Mouse (Mus musculus): ENCODE results near the gene Dag1. TPM values are rescaled to one million over a fixed set of nuclear protein-coding genes. Genes with fewer than 3 reads are reported as not detected.
A peak's percentile ranks its signal among the peaks of the same experiment; 100 is the strongest.

The Dag1 gene
- polyA plus RNA-seq, 1 experiment from 2014 or later, result 58.6 TPM

DNA sequence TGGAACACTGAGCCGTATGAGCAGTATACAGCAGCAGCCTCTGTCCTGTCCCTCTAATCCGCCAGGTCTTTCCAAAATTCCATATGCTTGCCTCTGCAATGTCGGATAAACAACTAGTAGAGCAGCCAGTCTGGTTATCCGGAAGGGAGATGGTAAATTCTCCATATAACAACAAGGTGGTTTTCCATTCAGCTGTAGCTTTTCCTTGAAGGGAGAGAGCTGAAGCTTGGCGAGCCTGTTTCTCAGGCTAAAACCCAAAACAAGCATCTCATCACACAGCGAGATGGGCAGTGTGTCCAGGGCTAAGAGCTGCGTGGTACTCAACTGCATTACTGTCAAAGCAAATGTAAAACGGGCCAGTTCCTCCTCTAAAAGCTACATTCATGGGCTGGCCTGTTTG is 75.2 kb downstream of the Dag1 start:
- peaks cover 19% of the 10 kb centered on the region for H3K4me1 ChIP-seq (ENCODE audit: control insufficient read depth, insufficient read depth, low read length)
- no peak overlapping the region; the same call in 1 of the 2 replicates for H3K9ac ChIP-seq (replicated peaks; ENCODE audit: low read depth, low read length)
- peak overlapping the region; percentile 85 for H3K4me3 ChIP-seq (ENCODE audit: low read depth, low read length)
- no peaks in the 10 kb centered on the region for H3K9me3 ChIP-seq (ENCODE audit: control insufficient read depth, low read length)
- no peak overlapping the region for H3K27ac ChIP-seq (ENCODE audit: low read depth, low read length)
- WGBS, result 83% methylated on average over 8 of the region's 8 CpGs
- H3K36me3 ChIP-seq (ENCODE audit: control insufficient read depth, insufficient read depth, low read length), result 0 out of 2 replicates have a peak, but pooled peaks cover 5% of the 10 kb centered on the region
- H3K27me3 ChIP-seq (ENCODE audit: control insufficient read depth, insufficient read depth, low read length), result no peaks in the 10 kb centered on the region
- no peak for ATAC-seq (ENCODE audit: low read depth)
- peak overlapping the region; percentile 77 for H3K4me2 ChIP-seq (ENCODE audit: low read depth, low read length)

GRCm38 (mm10) chr9:108187616-108188015 is 76.1 kb downstream of the Dag1 start:
- Histone ChIP-seq H3K4me2 (ENCODE audit: low read depth, low read length) (peak overlapping the region; percentile 11; the same call in 1 of the 2 replicates), H3K4me1 (ENCODE audit: control insufficient read depth, insufficient read depth, low read length) (peaks cover 19% of the 10 kb centered on the region), H3K9me3 (ENCODE audit: control insufficient read depth, low read length) (no peaks in the 10 kb centered on the region), H3K36me3 (ENCODE audit: control insufficient read depth, insufficient read depth, low read length) (0 out of 2 replicates have a peak, but pooled peaks cover 5% of the 10 kb centered on the region), H3K27ac (ENCODE audit: low read depth, low read length) (no peak overlapping the region), H3K4me3 (ENCODE audit: low read depth, low read length) (no peak overlapping the region), H3K9ac (replicated peaks; ENCODE audit: low read depth, low read length) (no peak overlapping the region), H3K27me3 (ENCODE audit: control insufficient read depth, insufficient read depth, low read length) (no peaks in the 10 kb centered on the region)
- WGBS, result 44% methylated on average over 6 of the region's 6 CpGs
- no peak for ATAC-seq (ENCODE audit: low read depth)

DNA sequence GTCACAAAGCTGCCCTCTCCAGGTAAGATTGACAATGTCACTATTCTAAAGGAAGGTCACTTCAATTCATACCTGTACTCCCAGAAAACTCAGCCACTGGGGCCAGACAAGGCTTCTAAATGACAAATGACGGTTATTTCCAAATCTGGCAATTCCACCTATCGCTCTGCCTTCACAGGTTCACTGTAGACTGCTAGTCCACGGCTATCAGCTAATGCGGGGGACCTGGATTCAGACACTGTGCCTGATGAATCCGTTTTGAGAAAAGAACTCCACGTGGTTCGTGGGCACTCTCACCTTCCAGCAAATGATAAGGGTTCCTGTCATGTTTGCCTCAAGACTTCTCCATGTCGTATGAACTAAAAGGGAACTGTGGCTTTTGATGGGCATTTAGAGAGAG is 78.0 kb downstream of the Dag1 start:
- no peak overlapping the region for H3K9ac ChIP-seq (replicated peaks; ENCODE audit: low read depth, low read length)
- 0 out of 2 replicates have a peak, but pooled peaks cover 5% of the 10 kb centered on the region for H3K36me3 ChIP-seq (ENCODE audit: control insufficient read depth, insufficient read depth, low read length)
- no peak overlapping the region for H3K4me3 ChIP-seq (ENCODE audit: low read depth, low read length)
- H3K4me2 ChIP-seq (ENCODE audit: low read depth, low read length), result no peak overlapping the region
- peaks cover 19% of the 10 kb centered on the region for H3K4me1 ChIP-seq (ENCODE audit: control insufficient read depth, insufficient read depth, low read length)
- H3K9me3 ChIP-seq (ENCODE audit: control insufficient read depth, low read length), result no peaks in the 10 kb centered on the region
- 88% methylated on average over 8 of the region's 8 CpGs for WGBS
- H3K27ac ChIP-seq (ENCODE audit: low read depth, low read length), result no peak overlapping the region
- no peaks in the 10 kb centered on the region for H3K27me3 ChIP-seq (ENCODE audit: control insufficient read depth, insufficient read depth, low read length)
- no peak for ATAC-seq (ENCODE audit: low read depth)

GRCm38 (mm10) chr9:108183531-108183994 is 80.2 kb downstream of the Dag1 start:
- Histone ChIP-seq H3K4me2 (ENCODE audit: low read depth, low read length) (no peak overlapping the region), H3K36me3 (ENCODE audit: control insufficient read depth, insufficient read depth, low read length) (0 out of 2 replicates have a peak, but pooled peaks cover 5% of the 10 kb centered on the region), H3K9ac (replicated peaks; ENCODE audit: low read depth, low read length) (no peak overlapping the region), H3K9me3 (ENCODE audit: control insufficient read depth, low read length) (no peaks in the 10 kb centered on the region), H3K4me3 (ENCODE audit: low read depth, low read length) (no peak overlapping the region), H3K27me3 (ENCODE audit: control insufficient read depth, insufficient read depth, low read length) (no peaks in the 10 kb centered on the region), H3K4me1 (ENCODE audit: control insufficient read depth, insufficient read depth, low read length) (peaks cover 13% of the 10 kb centered on the region), H3K27ac (ENCODE audit: low read depth, low read length) (no peak overlapping the region)
- no peak for ATAC-seq (ENCODE audit: low read depth)
- 92% methylated on average over 19 of the region's 19 CpGs for WGBS

- H3K27ac ChIP-seq (ENCODE audit: low read depth, low read length), result no peak overlapping the region
Observed at GRCm38 (mm10) chr9:108182806-108183506, 80.8 kb downstream of the Dag1 start.

DNA sequence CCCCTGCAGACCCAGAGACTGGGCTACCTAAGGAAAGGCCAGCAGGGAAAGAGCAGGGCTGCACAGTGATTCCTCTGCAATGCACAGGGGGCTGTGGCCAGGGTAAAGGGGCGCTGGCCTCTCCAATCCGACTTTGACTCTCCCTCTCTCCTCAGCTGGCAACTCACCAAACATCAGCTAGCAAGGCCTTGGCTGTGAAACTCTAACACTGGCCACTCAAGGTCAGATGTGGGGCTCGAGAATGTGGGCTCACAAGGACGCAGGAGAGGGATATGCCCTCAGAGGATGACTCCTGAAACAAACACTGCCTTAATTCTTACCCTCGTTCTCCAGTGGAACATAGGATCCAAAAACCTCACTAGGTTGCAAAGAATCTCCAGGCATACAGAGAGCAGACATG is 85.4 kb downstream of the Dag1 start:
- no peaks in the 10 kb centered on the region for H3K27me3 ChIP-seq (ENCODE audit: control insufficient read depth, insufficient read depth, low read length)
- ATAC-seq (ENCODE audit: low read depth), result no peak
- H3K27ac ChIP-seq (ENCODE audit: low read depth, low read length), result no peak overlapping the region
- no peak overlapping the region for H3K4me2 ChIP-seq (ENCODE audit: low read depth, low read length)
- H3K9me3 ChIP-seq (ENCODE audit: control insufficient read depth, low read length), result no peaks in the 10 kb centered on the region
- H3K36me3 ChIP-seq (ENCODE audit: control insufficient read depth, insufficient read depth, low read length), result no peaks in the 10 kb centered on the region
- no peak overlapping the region for H3K4me3 ChIP-seq (ENCODE audit: low read depth, low read length)
- no peak overlapping the region for H3K9ac ChIP-seq (replicated peaks; ENCODE audit: low read depth, low read length)
- H3K4me1 ChIP-seq (ENCODE audit: control insufficient read depth, insufficient read depth, low read length), result no peaks in the 10 kb centered on the region
- 80% methylated on average over 5 of the region's 5 CpGs for WGBS

More at GRCm38 (mm10) chr9:108182806-108183506, 80.8 kb downstream of the Dag1 start:
- H3K27me3 ChIP-seq (ENCODE audit: control insufficient read depth, insufficient read depth, low read length), result no peaks in the 10 kb centered on the region
- H3K9ac ChIP-seq (replicated peaks; ENCODE audit: low read depth, low read length), result no peak overlapping the region
- no peak overlapping the region for H3K4me2 ChIP-seq (ENCODE audit: low read depth, low read length)
- no peak for ATAC-seq (ENCODE audit: low read depth)
- no peak overlapping the region for H3K4me3 ChIP-seq (ENCODE audit: low read depth, low read length)
- no peaks in the 10 kb centered on the region for H3K9me3 ChIP-seq (ENCODE audit: control insufficient read depth, low read length)
- 67% methylated on average over 11 of the region's 11 CpGs for WGBS
- peaks cover 7% of the 10 kb centered on the region for H3K4me1 ChIP-seq (ENCODE audit: control insufficient read depth, insufficient read depth, low read length)
- H3K36me3 ChIP-seq (ENCODE audit: control insufficient read depth, insufficient read depth, low read length), result 0 out of 2 replicates have a peak, but pooled peaks cover 4% of the 10 kb centered on the region

- no peak overlapping the region for H3K9ac ChIP-seq (replicated peaks; ENCODE audit: low read depth, low read length)
- H3K4me2 ChIP-seq (ENCODE audit: low read depth, low read length), result no peak overlapping the region
- no peak for ATAC-seq (ENCODE audit: low read depth)
- no peaks in the 10 kb centered on the region for H3K4me1 ChIP-seq (ENCODE audit: control insufficient read depth, insufficient read depth, low read length)
- no peaks in the 10 kb centered on the region for H3K9me3 ChIP-seq (ENCODE audit: control insufficient read depth, low read length)
- H3K36me3 ChIP-seq (ENCODE audit: control insufficient read depth, insufficient read depth, low read length), result no peaks in the 10 kb centered on the region
- no peak overlapping the region for H3K4me3 ChIP-seq (ENCODE audit: low read depth, low read length)
- H3K27me3 ChIP-seq (ENCODE audit: control insufficient read depth, insufficient read depth, low read length), result no peaks in the 10 kb centered on the region
- H3K27ac ChIP-seq (ENCODE audit: low read depth, low read length), result no peak overlapping the region
- 74% methylated on average over 19 of the region's 19 CpGs for WGBS
Observed at GRCm38 (mm10) chr9:108175116-108175838, 88.5 kb downstream of the Dag1 start.

GRCm38 (mm10) chr9:108172777-108173350 is 90.9 kb downstream of the Dag1 start:
- Histone ChIP-seq H3K27ac (ENCODE audit: low read depth, low read length) (no peak overlapping the region), H3K4me1 (ENCODE audit: control insufficient read depth, insufficient read depth, low read length) (no peaks in the 10 kb centered on the region), H3K4me2 (ENCODE audit: low read depth, low read length) (no peak overlapping the region), H3K4me3 (ENCODE audit: low read depth, low read length) (no peak overlapping the region), H3K27me3 (ENCODE audit: control insufficient read depth, insufficient read depth, low read length) (no peaks in the 10 kb centered on the region), H3K9me3 (ENCODE audit: control insufficient read depth, low read length) (no peaks in the 10 kb centered on the region), H3K9ac (replicated peaks; ENCODE audit: low read depth, low read length) (no peak overlapping the region), H3K36me3 (ENCODE audit: control insufficient read depth, insufficient read depth, low read length) (no peaks in the 10 kb centered on the region)
- no peak for ATAC-seq (ENCODE audit: low read depth)
- WGBS, result 78% methylated on average over 5 of the region's 5 CpGs

DNA sequence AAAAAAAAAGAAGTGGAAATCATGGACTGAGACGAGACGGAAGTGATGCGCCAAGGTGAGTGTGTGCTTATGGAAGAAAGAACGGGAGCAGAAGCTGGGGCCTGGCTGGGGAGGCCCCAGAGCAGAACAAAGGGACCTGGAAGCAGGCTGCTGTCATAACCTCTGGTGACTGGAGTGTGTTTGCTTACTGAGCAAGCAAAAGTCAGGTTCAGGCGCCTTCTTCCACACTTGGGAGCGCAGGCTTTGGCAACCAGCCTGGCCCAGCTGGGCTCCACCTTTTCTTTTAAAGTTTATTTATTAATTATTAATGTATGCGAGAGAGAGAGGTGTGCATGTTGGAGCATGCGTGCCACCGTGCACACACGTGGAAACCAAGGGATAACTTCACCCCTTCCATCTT is 94.0 kb downstream of the Dag1 start:
- H3K9me3 ChIP-seq (ENCODE audit: control insufficient read depth, low read length), result no peaks in the 10 kb centered on the region
- no peak overlapping the region for H3K9ac ChIP-seq (replicated peaks; ENCODE audit: low read depth, low read length)
- no peaks in the 10 kb centered on the region for H3K36me3 ChIP-seq (ENCODE audit: control insufficient read depth, insufficient read depth, low read length)
- no peak overlapping the region for H3K27ac ChIP-seq (ENCODE audit: low read depth, low read length)
- no peaks in the 10 kb centered on the region for H3K27me3 ChIP-seq (ENCODE audit: control insufficient read depth, insufficient read depth, low read length)
- H3K4me1 ChIP-seq (ENCODE audit: control insufficient read depth, insufficient read depth, low read length), result no peaks in the 10 kb centered on the region
- no peak overlapping the region for H3K4me3 ChIP-seq (ENCODE audit: low read depth, low read length)
- ATAC-seq (ENCODE audit: low read depth), result no peak
- 77% methylated on average over 10 of the region's 10 CpGs for WGBS
- H3K4me2 ChIP-seq (ENCODE audit: low read depth, low read length), result no peak overlapping the region
